Mouse (Mus musculus) kidney, postnatal 14 days (tissue): ENCODE data around the gene Krtap22-2.
"Not testable (repeated sequence)": the region's sequence is repeated elsewhere in the genome, so short reads cannot be mapped to it uniquely, and the experiment has no call there.

Experiments
- DNase-seq: peaks from one replicate; pipeline ENCODE4 v3.0.0; 2022; ENCODE audit warnings: mixed read lengths

Krtap22-2 gene

DNA sequence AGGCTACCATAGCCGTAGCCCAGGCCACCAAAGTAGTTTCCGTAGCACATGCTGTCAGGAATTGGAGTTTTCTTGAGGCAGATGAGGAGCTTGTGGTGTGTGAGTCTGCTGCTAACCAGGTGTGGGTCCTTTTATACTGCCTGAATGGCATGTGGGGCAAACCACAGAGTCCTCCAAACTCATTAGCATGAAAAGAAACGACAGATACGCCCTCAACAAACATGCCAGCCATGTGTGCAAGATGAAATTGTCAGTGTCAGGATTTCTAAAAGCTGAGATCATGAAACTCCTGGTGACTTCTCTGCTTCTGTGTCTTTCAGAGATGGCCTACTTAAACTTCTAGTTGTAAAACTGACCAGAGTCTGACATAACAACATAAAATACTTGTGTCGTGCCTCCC is at the start of gene Krtap22-2:
Krtap22-2 (minus strand) TSS at position 101 of the 400 bp plus-strand sequence.
- DNase-seq = no peak

- no peak for DNase-seq
These were observed 37.2 kb upstream of the Krtap22-2 start, which contains the start of gene Krtap6-5 for GRCm38 (mm10) chr16:89047783-89048182. Gene Krtap6-5, minus strand, starts transcription at chr16:89047883.

GRCm38 (mm10) chr16:89041372-89041771 is 30.8 kb upstream of the Krtap22-2 start, which contains the start of gene Gm10228:
Gene Gm10228, minus strand, starts transcription at chr16:89041472.
- not testable (repeated sequence) for DNase-seq

DNA sequence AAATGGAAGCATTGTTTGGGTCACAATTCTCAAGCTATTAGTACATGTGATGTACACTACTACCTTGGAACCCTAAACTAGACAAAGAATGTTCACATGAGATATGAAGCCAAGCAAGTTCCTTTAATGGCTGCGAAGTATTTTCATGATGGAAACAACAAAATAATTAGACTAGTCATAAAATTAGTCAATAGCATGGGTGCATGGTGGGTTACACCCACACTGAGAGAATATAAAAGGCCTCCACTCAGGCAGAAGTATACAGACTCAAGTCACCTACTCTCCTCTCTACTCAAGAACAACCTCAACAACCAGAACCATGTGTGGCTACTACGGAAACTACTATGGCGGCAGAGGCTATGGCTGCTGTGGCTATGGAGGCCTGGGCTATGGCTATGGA is 20.8 kb upstream of the Krtap22-2 start, which contains the start of gene Krtap6-1:
Krtap6-1 (plus strand) TSS at position 301 of the 400 bp plus-strand sequence.
- not testable (repeated sequence) for DNase-seq

- not testable (repeated sequence) for DNase-seq
These were observed 4.4 kb upstream of the Krtap22-2 start, which contains the start of gene Gm10229 for GRCm38 (mm10) chr16:89014984-89015383. Gene Gm10229, plus strand, starts transcription at chr16:89015284.

GRCm38 (mm10) chr16:89013973-89014372 is 3.4 kb upstream of the Krtap22-2 start:
- no peak for DNase-seq

- DNase-seq = no peak
These were observed 47.8 kb downstream of the Krtap22-2 start, which contains the start of gene Krtap16-3 for GRCm38 (mm10) chr16:88962773-88963172. Gene Krtap16-3, minus strand, starts transcription at chr16:88962873.
